25 mouse cellular contexts compared by ENCODE assay signal in the genomic region with DNA sequence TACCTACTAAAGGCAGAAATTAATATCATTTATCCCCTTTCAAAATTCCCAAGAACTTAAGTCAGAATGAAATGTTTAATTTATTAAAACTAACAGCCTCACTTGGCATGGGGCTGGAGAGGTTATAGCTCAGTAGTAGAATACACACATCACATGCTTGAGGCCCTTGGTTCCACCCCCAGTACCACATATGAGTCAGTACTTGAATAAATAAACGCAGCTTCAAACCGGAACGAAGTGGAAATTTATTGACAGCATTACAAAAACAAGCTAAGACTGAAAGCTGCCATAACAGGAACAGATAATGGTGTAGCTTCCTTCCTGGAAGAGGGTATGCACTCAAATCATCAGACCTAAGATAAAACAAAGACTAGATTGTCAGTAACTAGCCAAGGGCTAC. TPM values are rescaled to one million over a fixed set of nuclear protein-coding genes. Genes with fewer than 3 reads are reported as not detected.
"Had no signal": no experiment of that assay in that cellular context is flagged by ENCODE, and none has a peak within 500 bp of the region (broad histone marks: within the 10 kb centered on the region; RNA-seq: fewer than 3 reads in every experiment).

No protein-coding gene starts in this region.

- H3K9me3 ChIP-seq: kidney, embryonic 15.5 days; limb, embryonic 10.5 days; limb, embryonic 13.5 days; liver, embryonic 12.5 days; liver, embryonic 15.5 days; lung, embryonic 15.5 days; megakaryocyte, embryonic 14.5 days; midbrain, embryonic 10.5 days; midbrain, embryonic 13.5 days had no signal

- H3K27me3 ChIP-seq: kidney, embryonic 15.5 days; limb, embryonic 13.5 days; liver, embryonic 12.5 days; liver, embryonic 15.5 days; lung, embryonic 15.5 days; megakaryocyte, embryonic 14.5 days; midbrain, embryonic 13.5 days had no signal

- H3K4me2 ChIP-seq: kidney, embryonic 15.5 days; limb, embryonic 13.5 days; liver, embryonic 12.5 days; liver, embryonic 15.5 days; lung, embryonic 15.5 days; midbrain, embryonic 13.5 days had no signal

- ATAC-seq: liver, embryonic 12.5 days; midbrain, embryonic 13.5 days; midbrain, embryonic 16.5 days had no signal

- DNase-seq: kidney, adult 8-10 months; kidney, postnatal 10 days; kidney, postnatal 36 days; liver; lung, adult 18-20 months; lung, postnatal 10 days; lung, postnatal 36 days; right cerebral cortex, postnatal 25 days; thymus, adult 18-20 months; thymus, postnatal 36 days had no signal

- H3K27ac ChIP-seq: kidney, embryonic 15.5 days; limb, embryonic 10.5 days; limb, embryonic 13.5 days; liver, embryonic 12.5 days; liver, embryonic 15.5 days; lung, embryonic 15.5 days; midbrain, embryonic 10.5 days; midbrain, embryonic 13.5 days had no signal

- H3K9ac ChIP-seq: kidney, embryonic 15.5 days; limb, embryonic 13.5 days; liver, embryonic 12.5 days; liver, embryonic 15.5 days; lung, embryonic 15.5 days; midbrain, embryonic 13.5 days had no signal

- H3K4me1 ChIP-seq: kidney, embryonic 15.5 days; limb, embryonic 10.5 days; limb, embryonic 13.5 days; liver, embryonic 12.5 days; liver, embryonic 15.5 days; lung, embryonic 15.5 days; megakaryocyte, embryonic 14.5 days; midbrain, embryonic 10.5 days; midbrain, embryonic 13.5 days had no signal

- H3K4me3 ChIP-seq: kidney, embryonic 15.5 days; limb, embryonic 10.5 days; limb, embryonic 13.5 days; liver, embryonic 12.5 days; liver, embryonic 15.5 days; lung, embryonic 15.5 days; megakaryocyte, embryonic 14.5 days; midbrain, embryonic 10.5 days; midbrain, embryonic 13.5 days; myocyte had no signal

RNA-seq across cellular contexts. Expression of a gene that starts 42.8 kb away (rescaled TPM):
- polyA plus RNA-seq: kidney, embryonic 15.5 days; limb, embryonic 13.5 days; lung, embryonic 15.5 days; midbrain, embryonic 10.5 days; midbrain, embryonic 13.5 days; midbrain, embryonic 16.5 days; myocyte; neural tube, embryonic 11.5 days; neural tube, embryonic 14.5 days; stomach, embryonic 16.5 days; urinary bladder, adult 2 months had no signal
